Mouse (Mus musculus) liver, embryonic 14.5 days (tissue): ENCODE data around the gene Strn3. TPM values are rescaled to one million over a fixed set of nuclear protein-coding genes. Genes with fewer than 3 reads are reported as not detected.
A peak's percentile ranks its signal among the peaks of the same experiment; 100 is the strongest.

ENCODE experiments used
- ATAC-seq: fragments of 200-750 bp; cut with Nextera tagmentation; 2 replicates; pipeline ENCODE4 v1.8.0; 2017; ENCODE audit warnings: moderate number of reproducible peaks, mild to moderate bottlenecking, moderate library complexity; ENCODE audit not compliant: insufficient read depth
- DNase-seq, 3 experiments: peaks; one replicate each; pipeline ENCODE4 v3.0.0-alpha.2; 2012 to 2013; ENCODE audit warnings: low read depth in 3 of 3, low spot score in 3 of 3
- H3K27ac ChIP-seq: fragments of 300-500 bp; sonication (generic); 2 replicates; pipeline ENCODE4 v1.5.1; 2014; ENCODE audit warnings: moderate library complexity, mild to moderate bottlenecking, control low read depth, inconsistent platforms
- H3K27me3 ChIP-seq: fragments of 300-500 bp; sonication (generic); 2 replicates; pipeline ENCODE4 v1.6.1; 2014; ENCODE audit warnings: mild to moderate bottlenecking, low read length, moderate library complexity; ENCODE audit not compliant: control insufficient read depth, insufficient read depth
- H3K36me3 ChIP-seq: fragments of 300-500 bp; sonication (generic); replicated peaks from 2 replicates; pipeline ENCODE4 v1.6.1; 2014; ENCODE audit warnings: low read depth; ENCODE audit not compliant: control insufficient read depth, insufficient read depth
- H3K4me1 ChIP-seq, 2 experiments: fragments of 200-500 bp in 1 of 2; fragments of 300-500 bp in 1 of 2; sonication (generic) in 1 of 2; replicated peaks; 2 replicates each; pipeline ENCODE4 v1.6.1; 2012 to 2014; ENCODE audit warnings: antibody characterized with exemption in 1 of 2, inconsistent platforms in 1 of 2, low read length in 1 of 2; ENCODE audit not compliant: control insufficient read depth in 2 of 2, insufficient read depth in 2 of 2
- H3K4me2 ChIP-seq: fragments of 300-500 bp; sonication (generic); 2 replicates; pipeline ENCODE4 v1.6.1; 2014; ENCODE audit warnings: low read depth, mild to moderate bottlenecking, control low read depth, moderate library complexity
- H3K4me3 ChIP-seq, 2 experiments: fragments of 200-500 bp in 1 of 2; fragments of 300-500 bp in 1 of 2; sonication (generic) in 1 of 2; 2 replicates each; pipeline ENCODE4 v1.5.1; 2012 to 2014; ENCODE audit warnings: low read depth in 2 of 2, low read length in 2 of 2, mild to moderate bottlenecking in 2 of 2, control low read depth in 1 of 2, inconsistent platforms in 1 of 2, moderate library complexity in 1 of 2; ENCODE audit not compliant: insufficient read depth in 1 of 2
- H3K9ac ChIP-seq: fragments of 300-500 bp; sonication (generic); replicated peaks from 2 replicates; pipeline ENCODE4 v1.6.1; 2014; ENCODE audit warnings: mild to moderate bottlenecking, control low read depth, moderate library complexity
- H3K9me3 ChIP-seq: fragments of 300-500 bp; sonication (generic); 2 replicates; pipeline ENCODE4 v1.6.1; 2016; ENCODE audit warnings: low read length, mixed read lengths; ENCODE audit not compliant: control insufficient read depth
- CTCF ChIP-seq: IDR thresholded peaks from 2 replicates; pipeline ENCODE4 v1.5.1; 2016; ENCODE audit warnings: antibody characterized with exemption, low read depth, control low read depth
- EP300 ChIP-seq: IDR thresholded peaks from 2 replicates; pipeline ENCODE4 v1.6.1; 2016; ENCODE audit warnings: antibody characterized with exemption, low read depth
- WGBS: fragments of 180-500 bp; shearing (Covaris S2); extraction: QIAGEN DNeasy Blood & Tissue Kit; methylation state at CpG from one replicate; pipeline ENCODE4 v1.1.7; 2014; ENCODE audit not compliant: insufficient replicate concordance; 5-methylcytosine and 5-hydroxymethylcytosine counted together
- polyA plus RNA-seq, 2 experiments: library from polyadenylated mRNA; depleted of rRNA in 1 of 2; stranded (reverse) in 1 of 2; unstranded in 1 of 2; fragments of >200 nt; fragmentation: Nextera tagmentation in 1 of 2; extraction: Ambion mirVana in 1 of 2; gene quantifications; 2 replicates each; pipeline versions ENCODE4 v1.2.1 to v1.2.3; 2012 to 2014

Strn3 gene
- polyA plus RNA-seq, 2 experiments: 14.2 to 14.9 TPM

GRCm38 (mm10) chr12:51704572-51704971, 12.9 kb upstream of the Strn3 start:
- peaks cover 8 to 23% of the 10 kb centered on the region in 2 experiments for H3K4me1 ChIP-seq
- H3K9me3 ChIP-seq: peaks cover 3% of the 10 kb centered on the region
- H3K4me2 ChIP-seq: no peak overlapping the region
- H3K27me3 ChIP-seq: no peaks in the 10 kb centered on the region
- no peak overlapping the region for H3K4me3 ChIP-seq
- TF ChIP-seq CTCF (no peak), EP300 (no peak)
- no peak for DNase-seq
- no peak overlapping the region for H3K27ac ChIP-seq
- WGBS: 67% methylated on average over 7 of the region's 7 CpGs
- ATAC-seq: no peak
- H3K9ac ChIP-seq: no peak overlapping the region
- H3K36me3 ChIP-seq: no peaks in the 10 kb centered on the region

- Histone ChIP-seq H3K4me1 (peaks cover 14 to 30% of the 10 kb centered on the region in 2 experiments), H3K27ac (no peak overlapping the region), H3K9ac (no peak overlapping the region), H3K36me3 (no peaks in the 10 kb centered on the region), H3K4me2 (no peak overlapping the region), H3K4me3 (no peak overlapping the region), H3K9me3 (peaks cover 3% of the 10 kb centered on the region), H3K27me3 (no peaks in the 10 kb centered on the region)
- TF ChIP-seq EP300: no peak
- TF ChIP-seq CTCF: no peak
- 56% methylated on average over 1 of the region's 1 CpGs for WGBS
- DNase-seq: no peak
- ATAC-seq: no peak
Measured at GRCm38 (mm10) chr12:51703859-51704258, 12.2 kb upstream of the Strn3 start.

DNA sequence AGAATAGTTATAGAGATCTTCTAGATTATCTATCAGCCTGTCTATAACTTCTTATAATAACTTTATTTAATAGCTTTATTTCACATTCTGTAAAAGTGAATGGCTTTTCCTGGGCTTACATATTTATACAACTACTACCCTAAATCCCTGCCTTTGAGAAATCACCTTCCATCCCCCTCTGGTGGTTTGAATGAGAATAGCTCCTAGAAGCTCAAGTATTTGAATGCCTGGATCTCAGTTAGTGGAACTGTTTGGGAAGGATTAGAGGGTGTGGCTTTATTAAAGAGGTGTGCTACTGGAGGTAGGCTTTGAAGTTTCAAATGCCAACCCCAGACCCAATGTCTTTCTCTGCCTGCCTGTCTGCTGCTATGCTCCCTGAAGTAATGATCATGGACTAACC, 10.0 kb upstream of the Strn3 start:
- TF ChIP-seq EP300 (no peak), CTCF (peak; percentile 30; the same call in 1 of the 2 replicates)
- DNase-seq (no peak), ATAC-seq (no peak)
- H3K9ac ChIP-seq: no peak overlapping the region
- H3K9me3 ChIP-seq: peaks cover 3% of the 10 kb centered on the region
- no peak overlapping the region for H3K4me2 ChIP-seq
- no peaks in the 10 kb centered on the region for H3K36me3 ChIP-seq
- peaks cover 16 to 31% of the 10 kb centered on the region in 2 experiments for H3K4me1 ChIP-seq
- H3K27me3 ChIP-seq: no peaks in the 10 kb centered on the region
- no peak overlapping the region for H3K4me3 ChIP-seq
- no peak overlapping the region for H3K27ac ChIP-seq

DNA sequence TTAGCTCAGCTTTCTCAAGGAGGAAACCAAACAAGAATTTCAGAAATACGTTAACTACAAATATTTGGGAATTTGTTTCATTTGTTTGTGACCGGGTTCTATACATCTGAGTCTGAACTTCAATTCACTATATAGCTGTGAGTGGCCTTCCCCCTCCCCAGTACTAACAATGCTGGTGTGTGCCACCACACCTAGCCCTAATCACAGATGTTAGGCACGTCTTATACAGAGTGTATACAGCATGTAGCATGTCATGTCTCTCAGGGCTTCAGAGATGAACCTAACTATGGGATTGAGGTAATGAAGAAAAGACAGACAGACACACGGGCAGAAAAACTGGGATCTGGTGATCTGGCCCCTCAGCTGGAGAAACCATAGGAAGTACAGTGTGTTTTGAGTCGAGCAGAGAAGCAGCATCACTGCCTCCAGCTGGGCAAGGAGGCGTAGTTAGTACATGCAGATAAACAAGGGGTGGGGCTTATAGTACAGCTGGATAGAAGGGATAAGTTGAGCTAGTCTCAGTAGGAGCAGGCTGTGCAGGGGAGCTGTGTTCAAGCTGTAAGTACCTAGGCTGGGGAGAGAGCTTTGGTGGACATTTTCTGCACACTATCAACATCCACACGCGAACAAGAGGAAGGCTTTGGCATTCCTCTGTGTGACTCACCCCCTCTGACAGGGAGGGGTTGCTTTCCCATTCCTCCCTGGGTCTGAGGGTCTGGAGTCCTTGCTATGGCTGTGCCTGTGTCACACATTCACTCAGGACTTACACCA, 8.1 kb upstream of the Strn3 start:
- H3K4me3 ChIP-seq: peak overlapping the region; percentile 49 to 68
- WGBS: 28% methylated on average over 8 of the region's 8 CpGs

DNA sequence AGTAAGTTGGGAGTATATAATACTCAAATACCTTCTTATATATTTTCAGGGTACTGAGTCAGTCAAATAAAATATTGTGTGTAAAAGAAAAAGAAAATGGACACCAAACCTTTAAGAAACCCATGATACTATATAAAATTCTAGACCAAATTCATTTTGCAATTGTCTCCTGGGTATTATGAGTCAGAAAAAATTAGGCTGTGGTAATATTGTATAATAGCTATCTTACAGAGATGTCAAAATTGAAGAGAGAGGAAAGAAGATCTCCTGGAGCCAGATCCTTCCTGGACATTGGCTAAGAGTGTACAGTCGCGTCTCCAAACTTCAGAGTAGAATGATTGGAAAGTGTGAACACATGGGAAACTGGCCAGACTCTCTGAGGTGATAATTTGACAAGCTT, 4.5 kb upstream of the Strn3 start:
- H3K27ac ChIP-seq: no peak overlapping the region
- H3K36me3 ChIP-seq: no peaks in the 10 kb centered on the region
- H3K27me3 ChIP-seq: no peaks in the 10 kb centered on the region
- no peak overlapping the region for H3K4me3 ChIP-seq
- H3K9ac ChIP-seq: no peak overlapping the region
- 85% methylated on average over 2 of the region's 2 CpGs for WGBS
- no peaks in the 10 kb centered on the region for H3K9me3 ChIP-seq
- no peak for TF ChIP-seq CTCF
- TF ChIP-seq EP300: no peak
- ATAC-seq (no peak), DNase-seq (no peak)
- peaks cover 30 to 40% of the 10 kb centered on the region in 2 experiments for H3K4me1 ChIP-seq
- no peak overlapping the region for H3K4me2 ChIP-seq

More for the DNA sequence above, 8.1 kb upstream of the Strn3 start:
- H3K27me3 ChIP-seq: no peaks in the 10 kb centered on the region
- peak; percentile 100 for ATAC-seq
- peak overlapping the region; percentile 71 for H3K9ac ChIP-seq
- H3K4me2 ChIP-seq: peak overlapping the region; percentile 70
- TF ChIP-seq EP300: peak; percentile 86
- TF ChIP-seq CTCF: peak; percentile 7; the same call in 1 of the 2 replicates
- peaks cover 3% of the 10 kb centered on the region for H3K9me3 ChIP-seq
- peaks cover 16 to 29% of the 10 kb centered on the region in 2 experiments for H3K4me1 ChIP-seq
- peak overlapping the region; percentile 96 for H3K27ac ChIP-seq
- no peaks in the 10 kb centered on the region for H3K36me3 ChIP-seq
- peak; percentile 84 to 88 (median 85) for DNase-seq
